ENCODE assay signal across 9 mouse cellular contexts in the genomic region with DNA sequence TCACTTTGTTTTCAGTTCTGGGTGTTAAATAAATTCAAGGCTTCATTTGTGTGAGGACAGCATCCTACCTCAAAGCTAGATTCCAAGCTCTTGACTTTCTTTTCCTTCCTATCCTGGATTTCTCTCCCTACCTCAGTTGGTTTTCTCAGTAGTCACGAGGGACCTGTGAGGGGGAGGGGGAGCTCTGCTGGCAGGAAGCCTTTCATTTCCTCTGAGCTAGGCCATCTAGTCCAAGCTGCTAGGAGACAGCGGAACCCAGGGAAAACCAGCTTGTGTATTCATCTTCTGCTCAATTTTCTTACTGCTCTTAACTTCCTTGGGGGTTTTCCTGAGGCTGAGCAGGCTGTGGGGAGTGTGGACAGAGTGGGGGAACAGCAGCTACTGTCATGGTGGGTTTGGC. TPM values are rescaled to one million over a fixed set of nuclear protein-coding genes. Genes with fewer than 3 reads are reported as not detected.
A peak's percentile ranks its signal among the peaks of the same experiment; 100 is the strongest.
DNase-seq lines count a peak whose midpoint lies in the region; ATAC-seq and TF ChIP-seq lines count a peak whose summit lies in the region.
"Had no signal": no experiment of that assay in that cellular context is flagged by ENCODE, and none has a peak within 500 bp of the region (broad histone marks: within the 10 kb centered on the region; RNA-seq: fewer than 3 reads in every experiment).

No protein-coding gene starts in this region.

- no peak overlapping the region for H3K4me3 ChIP-seq in embryonic facial prominence, embryonic 14.5 days (ENCODE audit: low read depth, low read length)
- no peak overlapping the region for H3K4me3 ChIP-seq in hindbrain, embryonic 16.5 days (ENCODE audit: low read length)
- no peak overlapping the region for H3K4me3 ChIP-seq in limb, embryonic 14.5 days (replicated peaks; ENCODE audit: low read length)
- H3K4me3 ChIP-seq in neural tube, embryonic 14.5 days (ENCODE audit: low read depth, low read length): no peak overlapping the region
- H3K4me3 ChIP-seq in intestine, embryonic 15.5 days (replicated peaks): no peak overlapping the region
- H3K4me3 ChIP-seq: erythroblast, embryonic 14.5 days had no signal

- no peaks in the 10 kb centered on the region for H3K27me3 ChIP-seq in embryonic facial prominence, embryonic 14.5 days (replicated peaks; ENCODE audit: control insufficient read depth, insufficient read depth, low read length)
- no peaks in the 10 kb centered on the region for H3K27me3 ChIP-seq in hindbrain, embryonic 16.5 days (replicated peaks; ENCODE audit: control insufficient read depth, insufficient read depth, low read length)
- no peaks in the 10 kb centered on the region for H3K27me3 ChIP-seq in limb, embryonic 14.5 days (ENCODE audit: control insufficient read depth, insufficient read depth, low read length)
- H3K27me3 ChIP-seq in neural tube, embryonic 14.5 days (ENCODE audit: control insufficient read depth, insufficient read depth, low read length): no peaks in the 10 kb centered on the region
- H3K27me3 ChIP-seq in intestine, embryonic 15.5 days (replicated peaks): no peaks in the 10 kb centered on the region

- TF ChIP-seq POLR2A in limb, embryonic 14.5 days (IDR thresholded peaks at IDR 0.05; ENCODE audit: borderline replicate concordance, extremely low read depth, insufficient read depth, insufficient read length): no peak

- no peak overlapping the region for H3K9ac ChIP-seq in embryonic facial prominence, embryonic 14.5 days (ENCODE audit: low read depth, low read length)
- no peak overlapping the region for H3K9ac ChIP-seq in hindbrain, embryonic 16.5 days (ENCODE audit: low read depth, low read length)
- H3K9ac ChIP-seq in limb, embryonic 14.5 days (ENCODE audit: low read depth, low read length, severe bottlenecking): no peak overlapping the region
- no peak overlapping the region for H3K9ac ChIP-seq in neural tube, embryonic 14.5 days (replicated peaks; ENCODE audit: low read depth, low read length)
- H3K9ac ChIP-seq in intestine, embryonic 15.5 days: no peak overlapping the region

- H3K4me2 ChIP-seq in embryonic facial prominence, embryonic 14.5 days (ENCODE audit: low read depth, low read length): no peak overlapping the region
- no peak overlapping the region for H3K4me2 ChIP-seq in hindbrain, embryonic 16.5 days (ENCODE audit: low read length)
- H3K4me2 ChIP-seq in limb, embryonic 14.5 days (replicated peaks; ENCODE audit: low read depth, low read length, severe bottlenecking): no peak overlapping the region
- H3K4me2 ChIP-seq in neural tube, embryonic 14.5 days (ENCODE audit: low read depth, low read length): no peak overlapping the region
- no peak overlapping the region for H3K4me2 ChIP-seq in intestine, embryonic 15.5 days (replicated peaks)

- no peaks in the 10 kb centered on the region for H3K9me3 ChIP-seq in embryonic facial prominence, embryonic 14.5 days (ENCODE audit: control insufficient read depth, low read length)
- H3K9me3 ChIP-seq in hindbrain, embryonic 16.5 days (ENCODE audit: control insufficient read depth, low read length): no peaks in the 10 kb centered on the region
- H3K9me3 ChIP-seq in limb, embryonic 14.5 days (ENCODE audit: control insufficient read depth, low read length): no peaks in the 10 kb centered on the region
- H3K9me3 ChIP-seq in neural tube, embryonic 14.5 days (ENCODE audit: control insufficient read depth, low read length): no peaks in the 10 kb centered on the region
- no peaks in the 10 kb centered on the region for H3K9me3 ChIP-seq in intestine, embryonic 15.5 days

- peaks cover 10% of the 10 kb centered on the region for H3K4me1 ChIP-seq in embryonic facial prominence, embryonic 14.5 days (ENCODE audit: control insufficient read depth, insufficient read depth, low read length)
- H3K4me1 ChIP-seq in hindbrain, embryonic 16.5 days (ENCODE audit: control insufficient read depth, insufficient read depth, low read depth, low read length): peaks cover 3% of the 10 kb centered on the region
- peaks cover 6% of the 10 kb centered on the region for H3K4me1 ChIP-seq in limb, embryonic 14.5 days (ENCODE audit: control insufficient read depth, insufficient read depth, low read length)
- 0 out of 2 replicates have a peak, but pooled peaks cover 4% of the 10 kb centered on the region for H3K4me1 ChIP-seq in neural tube, embryonic 14.5 days (ENCODE audit: control insufficient read depth, insufficient read depth, low read length)
- 0 out of 2 replicates have a peak, but pooled peaks cover 2% of the 10 kb centered on the region for H3K4me1 ChIP-seq in intestine, embryonic 15.5 days (replicated peaks)

- H3K27ac ChIP-seq in embryonic facial prominence, embryonic 14.5 days (replicated peaks; ENCODE audit: low read depth, low read length): no peak overlapping the region; the same call in 1 of the 2 replicates
- peak overlapping the region; percentile 63 for H3K27ac ChIP-seq in hindbrain, embryonic 16.5 days (ENCODE audit: low read depth, low read length)
- 0 out of 2 replicates have a peak overlapping the region, but pooled peaks have one; percentile 3 for H3K27ac ChIP-seq in limb, embryonic 14.5 days (replicated peaks; ENCODE audit: low read depth, low read length)
- H3K27ac ChIP-seq in neural tube, embryonic 14.5 days (ENCODE audit: low read depth, low read length): 0 out of 2 replicates have a peak overlapping the region, but pooled peaks have one; percentile 30
- H3K27ac ChIP-seq in intestine, embryonic 15.5 days: no peak overlapping the region

- 0 out of 2 replicates have a peak, but pooled peaks have one; percentile 30 for ATAC-seq in embryonic facial prominence, embryonic 14.5 days (ENCODE audit: low read depth)
- 0 out of 2 replicates have a peak, but pooled peaks have one; percentile 45 for ATAC-seq in hindbrain, embryonic 16.5 days
- ATAC-seq in limb, embryonic 14.5 days (ENCODE audit: low FRiP score, low read depth): no peak
- no peak for ATAC-seq in neural tube, embryonic 14.5 days (ENCODE audit: low read depth)
- ATAC-seq in intestine, embryonic 15.5 days: no peak

- DNase-seq in adrenal gland, adult (ENCODE audit: inconsistent age in 2 of 2, low spot score in 1 of 2): peak; percentile 26 to 76
- DNase-seq in adrenal gland, postnatal 4 days (ENCODE audit: low spot score in 2 of 2): no peak
- DNase-seq in 416B (ENCODE audit: low read depth): peak; percentile 82
- DNase-seq in embryonic facial prominence, embryonic 14.5 days (ENCODE audit: low spot score): peak; percentile 45
- DNase-seq in limb, embryonic 14.5 days (ENCODE audit: low spot score): peak; percentile 23

- WGBS in embryonic facial prominence, embryonic 14.5 days: 35% methylated on average over 2 of the region's 2 CpGs
- WGBS in hindbrain, embryonic 16.5 days: 44% methylated on average over 2 of the region's 2 CpGs
- WGBS in limb, embryonic 14.5 days: 34% methylated on average over 2 of the region's 2 CpGs
- WGBS in neural tube, embryonic 14.5 days: 69% methylated on average over 2 of the region's 2 CpGs
- WGBS in intestine, embryonic 15.5 days: 47% methylated on average over 2 of the region's 2 CpGs

- peaks cover 67% of the 10 kb centered on the region for H3K36me3 ChIP-seq in embryonic facial prominence, embryonic 14.5 days (ENCODE audit: control insufficient read depth, insufficient read depth, low read length)
- peaks cover 17% of the 10 kb centered on the region for H3K36me3 ChIP-seq in hindbrain, embryonic 16.5 days (ENCODE audit: control insufficient read depth, insufficient read depth, low read length)
- H3K36me3 ChIP-seq in limb, embryonic 14.5 days (ENCODE audit: control insufficient read depth, insufficient read depth, low read length): peaks cover 56% of the 10 kb centered on the region
- peaks cover 14% of the 10 kb centered on the region for H3K36me3 ChIP-seq in neural tube, embryonic 14.5 days (ENCODE audit: control insufficient read depth, insufficient read depth, low read length)
- H3K36me3 ChIP-seq in intestine, embryonic 15.5 days: peaks cover 12% of the 10 kb centered on the region; the same call in 1 of the 2 replicates

RNA-seq across cellular contexts. Expression of gene Cnbd2, which starts 55.0 kb away (rescaled TPM):
- 1 to 10 TPM; 1.6 to 2.4 TPM for total RNA-seq in adrenal gland, postnatal 4 days (2021)
- polyA plus RNA-seq in embryonic facial prominence, embryonic 14.5 days (2014; fragmentation: Nextera tagmentation; extraction: Ambion mirVana): 3.8 and 3.9 TPM in 2 replicates
- 6.2 and 6.8 TPM in 2 replicates for polyA plus RNA-seq in hindbrain, embryonic 16.5 days (2015; fragmentation: Nextera tagmentation; extraction: Ambion mirVana)
- 2.0 and 2.2 TPM in 2 replicates for polyA plus RNA-seq in limb, embryonic 14.5 days (2012; rRNA removed)
- 4.4 and 4.6 TPM in 2 replicates for polyA plus RNA-seq in limb, embryonic 14.5 days (2014; fragmentation: Nextera tagmentation; extraction: Ambion mirVana)
- polyA plus RNA-seq in neural tube, embryonic 14.5 days (2014; fragmentation: Nextera tagmentation; extraction: Ambion mirVana): 7.8 and 8.0 TPM in 2 replicates
- 4.4 and 5.0 TPM in 2 replicates for polyA plus RNA-seq in intestine, embryonic 15.5 days (2015; fragmentation: Nextera tagmentation; extraction: Ambion mirVana)
- polyA plus RNA-seq: erythroblast, embryonic 14.5 days had no signal

RNA-seq across cellular contexts. Expression of gene Scand1, which starts 55.5 kb away (rescaled TPM):
- 100 to 1,000 TPM; 107 to 119 TPM for total RNA-seq in adrenal gland, postnatal 4 days (2021)
- 59.8 and 65.1 TPM in 2 replicates for polyA plus RNA-seq in embryonic facial prominence, embryonic 14.5 days (2014; fragmentation: Nextera tagmentation; extraction: Ambion mirVana)
- polyA plus RNA-seq in hindbrain, embryonic 16.5 days (2015; fragmentation: Nextera tagmentation; extraction: Ambion mirVana): 77.3 and 84.0 TPM in 2 replicates
- polyA plus RNA-seq in limb, embryonic 14.5 days (2012; rRNA removed): 97.7 and 144 TPM in 2 replicates
- polyA plus RNA-seq in limb, embryonic 14.5 days (2014; fragmentation: Nextera tagmentation; extraction: Ambion mirVana): 74.1 and 78.7 TPM in 2 replicates
- polyA plus RNA-seq in neural tube, embryonic 14.5 days (2014; fragmentation: Nextera tagmentation; extraction: Ambion mirVana): 98.0 and 98.8 TPM in 2 replicates
- 62.8 and 75.2 TPM in 2 replicates for polyA plus RNA-seq in intestine, embryonic 15.5 days (2015; fragmentation: Nextera tagmentation; extraction: Ambion mirVana)

Comparison
In these comparisons a context has a peak if more than half of its experiments do, and no peak if none do; other contexts are left out.
1. DNase-seq: peak in adrenal gland, adult (2 of 2), 416B (single experiment), embryonic facial prominence, embryonic 14.5 days (single experiment) and limb, embryonic 14.5 days (single experiment); none in adrenal gland, postnatal 4 days (0 of 2).
2. ATAC-seq: peak in embryonic facial prominence, embryonic 14.5 days (single experiment) and hindbrain, embryonic 16.5 days (single experiment); none in limb, embryonic 14.5 days (single experiment), neural tube, embryonic 14.5 days (single experiment) and intestine, embryonic 15.5 days (single experiment).
3. H3K27ac ChIP-seq: peak in hindbrain, embryonic 16.5 days (single experiment), limb, embryonic 14.5 days (single experiment) and neural tube, embryonic 14.5 days (single experiment); none in embryonic facial prominence, embryonic 14.5 days (single experiment) and intestine, embryonic 15.5 days (single experiment).